Mouse (Mus musculus) kidney, postnatal 36 days (tissue): ENCODE data around the gene Tmem260.

ENCODE experiments used
- DNase-seq, 2 experiments: peaks; one replicate each; pipeline ENCODE4 v3.0.0; 2021 to 2022; ENCODE audit warnings: mixed read lengths in 2 of 2

The Tmem260 gene

DNA sequence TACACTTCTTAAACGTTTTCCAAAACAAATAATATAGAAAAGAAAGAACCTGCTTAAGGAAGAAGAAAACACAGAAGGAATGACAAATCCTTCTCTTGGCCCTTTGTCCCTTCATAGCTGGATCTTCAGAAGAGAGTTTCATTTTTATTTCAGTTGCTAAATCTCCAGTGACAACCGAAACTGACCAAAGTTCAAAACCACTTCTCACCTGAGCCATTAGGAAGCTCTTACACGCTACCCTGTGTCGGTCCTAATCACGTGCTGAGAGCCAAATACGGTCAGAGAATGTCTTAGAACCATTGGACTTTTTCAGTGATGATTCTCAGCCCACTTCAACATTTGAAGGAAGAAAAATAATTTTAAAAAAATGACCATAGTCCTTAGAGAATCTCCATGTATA, 36.8 kb downstream of the Tmem260 start:
- DNase-seq = no peak

DNA sequence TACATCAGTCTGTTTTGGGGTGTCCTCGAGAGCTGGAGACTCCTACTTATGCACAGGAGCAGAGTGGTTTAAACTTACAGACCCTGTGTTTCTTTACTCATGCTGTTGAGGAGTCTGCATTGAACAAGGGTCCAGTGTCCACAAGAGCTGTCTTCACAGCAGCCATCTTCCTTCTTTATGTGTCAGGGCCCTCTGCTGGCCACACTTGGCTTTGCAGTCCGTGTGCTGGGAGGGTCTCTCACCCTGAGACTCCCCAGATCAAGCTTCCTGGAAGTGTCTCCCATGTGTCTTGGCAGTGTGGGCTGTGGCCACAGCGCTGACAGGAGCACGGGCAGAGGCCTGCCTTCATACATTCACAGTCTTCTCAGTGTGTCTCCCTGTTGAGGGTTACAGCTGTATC, 48.0 kb downstream of the Tmem260 start:
- DNase-seq = peak; percentile 17 to 66

DNA sequence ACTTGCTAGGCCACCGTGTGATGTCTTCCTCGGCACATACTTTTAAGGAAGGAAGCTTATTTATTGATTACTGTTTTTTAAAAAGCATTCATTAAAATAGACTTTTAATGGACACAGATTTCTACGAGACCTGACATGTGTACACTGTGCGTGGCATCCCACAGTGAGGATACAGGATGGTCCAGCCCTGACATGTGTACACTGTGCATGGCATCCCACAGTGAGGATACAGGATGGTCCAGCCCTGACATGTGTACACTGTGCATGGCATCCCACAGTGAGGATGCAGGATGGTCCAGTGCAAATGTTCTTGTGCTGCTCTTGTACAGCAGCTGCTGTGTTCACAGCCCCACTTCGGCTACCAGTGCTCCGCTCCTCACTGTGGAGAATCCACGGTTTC, 56.6 kb downstream of the Tmem260 start:
- DNase-seq = no peak

DNA sequence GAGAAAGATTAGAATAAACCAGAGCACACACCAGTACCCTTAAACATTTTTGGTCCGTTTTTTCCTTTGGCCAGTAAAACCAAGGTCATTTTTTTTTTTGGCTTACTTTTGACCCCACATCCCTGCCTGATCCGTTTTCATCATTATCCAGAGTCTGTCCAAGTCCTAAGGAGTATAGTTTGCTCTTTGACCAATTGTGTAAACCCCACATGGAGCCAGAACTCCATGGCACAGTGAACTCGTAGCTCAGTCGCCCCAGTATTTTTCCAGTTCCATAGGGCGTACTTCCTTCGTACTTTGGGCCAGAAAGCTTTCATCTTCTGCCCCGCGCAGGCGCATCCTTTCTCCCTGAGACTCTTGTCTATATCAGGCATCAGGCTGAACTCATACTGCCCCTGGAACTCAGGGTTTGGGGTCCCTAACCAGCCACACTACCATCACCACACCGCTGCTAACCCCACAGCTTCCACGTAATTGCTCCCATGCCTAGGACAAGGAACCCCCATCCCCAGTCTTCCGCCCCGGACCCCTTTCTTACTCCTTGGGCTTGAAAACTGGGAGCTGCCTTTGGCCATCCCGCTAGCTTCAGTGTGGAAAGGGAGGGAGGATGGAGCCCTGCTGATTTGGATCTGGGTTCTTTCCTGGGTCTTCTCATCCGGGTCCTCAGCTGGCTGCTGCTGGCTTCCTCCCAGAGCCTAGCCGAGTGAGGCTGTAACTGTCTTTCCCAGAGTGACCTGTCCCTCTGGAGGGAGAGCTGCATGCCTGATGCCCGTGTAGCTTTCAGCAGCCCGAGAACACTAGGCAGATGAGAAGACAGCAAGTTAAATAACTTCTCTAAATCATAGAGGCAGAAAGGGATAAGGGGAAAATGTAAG, 58.0 kb downstream of the Tmem260 start:
- no peak for DNase-seq

DNA sequence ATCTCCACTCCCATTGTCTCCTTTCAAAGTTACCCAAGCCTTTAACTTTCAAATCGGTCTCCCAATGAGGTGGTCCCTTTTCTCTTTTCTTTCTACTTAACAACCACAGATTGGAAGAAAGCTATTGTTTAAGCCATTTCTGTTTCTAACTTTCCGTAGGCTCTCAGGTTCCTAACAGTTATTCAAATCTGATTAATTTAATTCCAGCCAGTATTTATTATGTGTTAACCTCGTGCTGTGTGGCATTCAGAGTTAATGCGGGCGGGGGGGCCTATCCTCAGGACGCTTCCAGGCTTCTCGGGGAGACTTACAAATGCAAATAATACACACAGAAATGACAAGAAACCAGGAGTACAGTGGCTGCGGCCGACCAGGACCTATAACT, 58.6 kb downstream of the Tmem260 start:
- DNase-seq = no peak

DNA sequence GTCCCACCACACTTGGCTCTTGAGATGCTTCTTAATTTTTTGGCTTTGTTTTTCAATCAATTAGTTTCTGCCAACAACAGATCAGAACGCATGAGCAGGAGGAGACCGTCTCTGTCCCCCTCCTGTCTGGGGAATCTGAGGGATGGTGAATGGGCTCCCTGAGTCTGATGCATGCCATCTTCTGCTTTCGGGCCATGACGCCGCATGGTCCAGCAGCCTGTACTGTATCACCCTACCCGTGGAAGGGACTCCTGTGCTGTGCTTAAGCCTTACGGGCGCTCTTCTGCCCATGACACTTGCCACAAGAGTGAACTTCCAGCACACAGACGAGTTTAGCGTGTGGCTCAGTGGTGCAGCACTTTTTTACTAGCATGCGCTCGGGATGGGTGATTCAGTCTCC, 59.7 kb downstream of the Tmem260 start:
- no peak for DNase-seq

DNA sequence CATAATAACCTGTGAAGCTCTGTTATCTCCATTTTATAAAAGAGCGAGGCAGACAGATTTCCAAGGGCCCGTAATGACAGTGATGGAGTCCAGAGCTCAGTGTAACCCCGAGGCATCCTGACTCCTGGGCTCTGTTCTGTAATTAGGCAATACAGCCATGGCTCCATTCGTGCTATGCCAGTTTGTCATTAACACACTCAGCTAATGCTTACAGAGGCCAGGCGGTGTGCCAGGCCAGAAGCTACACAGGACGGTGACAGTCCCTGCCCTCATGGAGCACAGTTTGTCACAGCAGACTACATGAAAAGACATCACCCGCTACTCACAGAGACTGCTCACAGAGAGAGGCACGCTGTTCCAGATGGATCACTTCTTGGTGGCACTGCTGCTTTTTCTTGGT, 61.5 kb downstream of the Tmem260 start:
- peak; percentile 45 to 61 for DNase-seq

DNA sequence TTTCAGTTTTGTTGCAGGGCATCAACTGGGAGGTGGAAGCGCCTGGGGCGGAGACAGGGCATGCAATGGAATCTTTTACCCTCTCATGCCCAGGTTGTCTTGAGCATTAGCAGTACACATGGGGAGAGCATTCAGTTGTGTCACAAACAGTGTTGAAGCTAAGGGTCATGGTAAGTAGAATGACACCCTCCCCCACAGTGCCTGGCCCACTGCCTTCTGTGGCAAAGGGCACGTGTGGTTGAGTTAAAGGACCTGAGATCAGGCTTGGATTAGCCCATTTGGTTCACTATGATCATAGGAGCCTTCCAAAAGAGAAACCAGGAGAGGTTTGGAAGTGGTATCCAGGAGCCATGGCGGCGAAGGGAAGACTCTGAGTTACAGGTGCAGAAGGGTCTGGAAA, 63.2 kb downstream of the Tmem260 start:
- DNase-seq = peak in 1 of 2 experiments; percentile 11

DNA sequence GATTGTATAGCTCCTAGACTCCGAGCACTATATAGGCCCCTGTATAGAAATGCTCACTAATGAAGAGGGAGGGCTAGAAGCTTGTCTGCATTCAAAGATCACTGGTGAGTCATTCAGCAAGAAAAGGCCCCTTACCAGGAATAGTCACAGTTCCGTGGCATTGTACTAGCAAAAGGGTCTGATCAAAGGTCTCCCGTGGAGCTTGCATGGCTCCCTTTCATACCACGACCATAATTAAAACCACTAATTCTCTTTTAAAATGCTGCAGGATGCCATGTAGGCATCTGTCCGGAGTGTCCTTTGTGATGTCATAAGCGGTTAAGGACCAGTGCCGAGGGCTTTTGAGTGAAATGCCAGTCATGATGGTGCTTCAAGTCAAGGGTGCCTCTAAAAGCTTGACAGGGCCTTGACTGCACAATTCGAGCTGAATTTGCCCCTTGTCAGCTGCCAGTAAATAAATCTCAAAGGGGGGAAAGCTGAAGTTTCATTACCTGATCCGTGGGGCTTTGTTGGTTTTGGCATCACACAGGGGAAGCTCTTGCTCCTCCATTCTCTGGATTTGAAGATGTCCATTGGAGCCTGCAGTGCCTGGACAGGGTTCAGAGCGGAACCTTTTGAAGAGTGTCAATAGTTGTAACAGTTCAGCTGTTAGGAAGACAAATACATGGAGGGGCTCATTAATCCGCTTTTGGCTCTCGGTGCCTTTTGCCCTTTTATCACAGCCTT, 67.3 kb downstream of the Tmem260 start:
- DNase-seq = no peak

DNA sequence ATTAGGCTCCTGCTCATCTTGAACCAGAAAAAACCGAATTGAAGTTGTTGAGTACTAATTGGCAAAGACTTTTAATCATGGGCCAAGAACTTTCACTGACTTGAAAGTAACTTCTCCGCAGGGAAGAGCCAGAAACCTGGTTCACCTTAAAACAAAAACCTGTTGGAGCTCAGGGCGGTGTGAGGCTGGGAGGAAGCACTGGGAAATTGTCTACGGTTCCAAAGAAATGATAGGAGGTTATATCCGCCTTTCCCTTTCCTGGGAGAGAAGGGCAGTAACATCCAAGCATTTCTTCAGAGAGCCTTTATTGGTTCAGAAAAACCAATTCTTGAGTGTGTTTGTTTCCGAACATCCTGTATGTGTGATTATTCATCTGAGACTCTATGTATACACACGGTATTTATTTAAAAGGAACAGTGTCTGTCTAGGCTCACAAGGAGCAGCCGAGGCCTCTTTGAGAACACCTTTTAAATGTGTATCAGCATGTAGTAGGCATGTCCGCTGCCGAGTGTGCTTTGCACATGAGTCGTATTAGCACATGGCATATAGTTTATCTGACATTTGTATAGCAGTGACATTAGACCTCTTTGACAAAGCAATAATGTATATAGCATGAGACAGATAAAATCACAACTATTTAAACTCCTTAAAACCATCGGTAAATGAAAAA, 68.0 kb downstream of the Tmem260 start:
- DNase-seq = no peak

DNA sequence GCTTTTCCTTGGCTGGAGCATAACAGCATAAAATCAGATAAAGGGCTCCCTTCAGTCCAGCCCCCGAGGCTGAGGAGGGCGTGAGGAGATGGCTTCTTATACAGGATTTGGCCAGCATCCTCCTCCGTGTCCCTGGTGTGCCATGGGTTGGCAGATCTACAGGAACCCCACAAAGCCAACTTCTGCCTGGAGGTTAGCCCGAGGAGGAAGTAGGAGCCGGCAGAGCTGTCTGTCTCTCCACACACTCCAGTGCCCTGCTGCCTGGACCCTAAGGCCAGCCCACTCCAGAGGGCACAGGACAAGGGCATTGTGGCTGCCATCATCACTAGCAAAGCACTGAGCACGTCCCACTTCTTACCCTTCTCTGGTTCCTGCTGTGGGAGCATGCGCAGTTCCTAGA, 68.7 kb downstream of the Tmem260 start:
- DNase-seq = no peak

DNA sequence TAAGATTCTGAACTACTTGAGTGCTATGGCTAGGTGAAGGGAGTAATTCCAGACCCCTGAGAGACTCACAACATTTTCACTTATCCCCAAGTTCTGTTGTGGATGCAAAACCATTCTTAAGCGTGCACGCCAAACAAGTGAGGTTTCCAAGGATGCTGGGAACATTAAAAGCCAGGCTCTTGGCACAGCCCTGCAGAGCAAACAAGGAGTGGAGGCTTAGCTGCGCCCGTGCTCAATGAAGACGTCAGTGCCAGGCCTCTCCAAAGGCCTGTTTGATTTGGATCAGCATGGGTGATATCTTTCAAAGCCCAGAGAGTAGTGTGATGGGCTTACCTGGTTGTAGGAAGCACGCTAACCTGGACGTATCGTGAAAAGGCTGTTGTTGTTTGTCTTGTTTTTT, 69.6 kb downstream of the Tmem260 start:
- no peak for DNase-seq

DNA sequence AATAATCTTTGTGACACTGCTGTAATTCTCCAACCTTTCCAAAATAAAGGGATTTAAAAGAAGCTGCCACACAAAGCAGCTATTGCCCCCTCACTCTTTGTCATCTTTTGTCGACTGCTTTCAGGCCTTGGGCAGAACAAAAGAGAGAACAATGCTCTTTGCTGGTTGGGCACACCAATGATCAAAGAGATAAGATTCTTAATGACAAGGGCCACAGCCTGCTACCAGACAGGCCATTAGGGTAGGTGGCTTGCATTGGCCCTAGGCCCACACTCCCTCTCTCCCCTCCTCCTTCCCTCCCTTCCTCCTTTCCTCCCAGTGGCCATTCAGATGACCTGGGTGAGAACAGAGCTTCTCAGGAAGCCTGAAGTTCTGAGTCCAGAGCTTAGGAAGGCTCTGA, 77.4 kb downstream of the Tmem260 start:
- no peak for DNase-seq

DNA sequence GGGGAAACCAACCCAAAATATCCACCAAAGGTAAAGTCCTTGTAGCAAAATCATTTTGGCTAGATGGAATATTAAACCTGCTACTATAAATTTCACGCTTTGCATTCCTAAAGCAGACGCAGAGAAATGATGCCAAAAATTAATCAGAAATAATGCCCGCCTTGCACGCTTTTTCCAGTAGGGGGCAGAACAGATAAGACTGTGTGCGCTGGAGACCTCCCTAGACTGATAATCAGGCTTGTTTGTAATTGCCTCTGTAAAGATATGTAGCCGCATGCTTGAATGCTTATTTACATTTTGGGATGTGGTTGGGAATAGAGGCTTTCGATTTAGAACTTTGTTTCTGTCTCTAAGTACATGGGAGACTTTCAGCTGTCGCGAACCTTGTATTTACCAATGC, 78.2 kb downstream of the Tmem260 start:
- DNase-seq = peak in 1 of 2 experiments; percentile 41

DNA sequence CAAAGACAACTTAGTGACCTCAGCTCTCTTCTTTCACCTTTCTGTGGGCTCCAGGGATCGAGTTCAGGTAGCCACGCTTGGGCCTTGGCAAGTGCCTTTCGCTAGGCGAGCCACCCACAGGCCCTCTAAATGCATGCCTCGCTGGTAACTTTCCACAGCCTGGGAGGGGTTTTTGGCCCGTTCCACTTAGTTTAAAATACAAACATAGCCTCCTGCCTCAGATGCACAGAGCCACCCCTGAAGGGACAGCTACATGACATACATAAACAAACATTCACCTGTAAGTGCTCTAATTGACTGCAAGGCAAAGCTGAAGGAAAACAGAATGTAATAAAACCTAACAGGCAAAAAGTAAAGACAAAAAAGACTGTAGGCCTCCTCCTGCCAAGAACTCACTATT, 79.1 kb downstream of the Tmem260 start:
- no peak for DNase-seq

DNA sequence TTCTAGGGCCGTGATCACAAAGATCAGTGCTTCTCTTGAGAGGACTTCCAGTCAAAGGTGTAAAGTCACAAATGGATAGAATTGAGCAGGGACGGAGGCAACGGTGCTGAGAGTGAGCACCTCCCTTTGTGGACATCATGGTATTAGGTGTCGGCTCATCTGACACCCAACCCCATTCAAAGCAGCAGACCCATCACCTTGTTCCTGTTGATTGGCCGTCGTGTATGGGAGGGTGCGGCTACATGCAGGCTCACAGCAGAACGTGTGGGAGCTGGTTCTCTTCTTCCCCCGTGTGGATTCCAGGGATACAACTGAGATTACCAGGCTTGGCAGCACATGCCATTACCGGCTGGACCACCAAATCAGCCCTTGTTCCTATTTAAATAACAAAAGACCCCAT, 84.7 kb downstream of the Tmem260 start:
- no peak for DNase-seq

DNA sequence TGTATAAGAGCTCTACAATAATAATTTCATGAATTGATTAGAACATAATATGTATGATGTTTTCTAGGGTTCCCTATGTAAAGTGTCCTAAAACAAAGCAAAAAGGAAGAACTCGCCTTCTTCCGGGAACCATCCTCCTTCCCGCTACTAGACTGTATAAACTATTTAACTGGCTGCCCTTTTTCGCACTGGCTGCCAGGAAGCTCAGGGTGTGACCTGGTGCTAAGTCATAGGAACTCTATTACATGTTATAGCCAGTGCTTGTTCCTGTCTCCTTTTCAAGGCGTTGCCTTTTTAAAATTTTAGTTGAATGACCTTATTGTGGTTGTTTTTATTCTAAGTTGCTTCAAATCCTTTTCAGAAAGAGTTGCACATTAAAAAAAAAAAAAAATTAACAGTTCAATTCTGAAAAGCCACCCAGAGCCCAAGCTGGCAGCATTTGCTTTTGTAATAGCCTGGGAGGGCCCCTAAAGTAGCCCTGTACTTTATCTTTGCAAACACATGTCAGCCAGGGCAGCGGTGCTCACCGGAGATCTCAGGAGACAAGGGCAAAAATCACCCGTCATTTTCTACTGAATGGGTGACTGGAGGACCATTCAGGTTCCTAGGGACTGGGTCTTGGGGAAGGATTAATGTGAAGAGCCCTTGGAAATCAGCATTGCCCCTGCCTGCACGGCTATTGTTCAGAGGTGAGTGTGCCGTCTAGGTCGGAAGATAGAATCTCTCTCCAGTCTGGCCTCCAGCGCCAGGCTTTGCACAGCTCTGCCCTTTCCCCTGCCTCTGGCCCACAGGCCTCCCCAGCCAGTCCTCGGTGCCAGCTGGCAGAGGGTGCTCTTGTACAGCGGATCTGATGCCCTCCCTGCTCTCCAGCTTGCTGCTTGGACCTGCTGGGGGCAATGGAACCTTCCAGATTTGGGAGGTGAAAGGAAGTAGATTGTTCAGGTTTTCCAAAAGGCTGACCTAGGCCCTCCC, 92.2 kb downstream of the Tmem260 start:
- peak in 1 of 2 experiments; percentile 23 for DNase-seq

DNA sequence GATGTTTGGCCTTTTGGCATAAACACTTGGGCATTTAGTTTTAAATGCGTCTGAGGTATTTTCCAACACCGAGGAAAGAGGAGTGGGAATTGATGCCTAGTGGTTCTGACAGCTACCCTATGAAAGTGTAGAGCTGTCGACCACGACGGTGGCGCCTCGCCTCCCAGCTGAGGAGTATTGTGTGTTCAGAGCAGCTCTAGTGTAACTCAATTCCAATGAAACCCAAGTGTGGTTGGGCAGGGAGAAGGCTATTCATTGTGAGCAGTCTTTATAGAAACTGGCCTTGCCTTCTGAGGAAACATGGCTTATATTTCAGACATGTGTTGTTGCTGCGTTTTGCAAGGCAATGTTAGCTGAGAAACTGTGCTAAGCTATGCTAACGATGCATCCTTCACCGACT, 99.2 kb downstream of the Tmem260 start:
- DNase-seq = no peak

DNA sequence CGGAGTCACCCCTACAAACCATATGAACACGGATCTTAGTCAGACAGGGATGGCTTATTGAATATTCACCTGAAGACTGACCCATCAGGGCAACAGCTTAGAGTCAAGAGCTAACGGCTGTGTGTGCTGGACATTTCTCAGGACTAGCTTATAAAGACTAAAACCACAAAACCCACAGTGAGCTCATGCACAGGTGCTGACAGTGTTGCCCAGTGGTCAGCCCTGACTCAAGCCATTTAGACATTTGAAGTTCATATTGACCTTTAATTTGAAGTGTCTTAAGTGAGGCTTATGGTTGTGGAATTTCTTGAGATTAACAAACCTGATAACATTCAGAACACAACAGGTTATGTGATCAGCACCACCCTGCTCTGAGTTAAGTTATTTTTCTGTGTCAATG, 100.1 kb downstream of the Tmem260 start:
- DNase-seq = no peak

DNA sequence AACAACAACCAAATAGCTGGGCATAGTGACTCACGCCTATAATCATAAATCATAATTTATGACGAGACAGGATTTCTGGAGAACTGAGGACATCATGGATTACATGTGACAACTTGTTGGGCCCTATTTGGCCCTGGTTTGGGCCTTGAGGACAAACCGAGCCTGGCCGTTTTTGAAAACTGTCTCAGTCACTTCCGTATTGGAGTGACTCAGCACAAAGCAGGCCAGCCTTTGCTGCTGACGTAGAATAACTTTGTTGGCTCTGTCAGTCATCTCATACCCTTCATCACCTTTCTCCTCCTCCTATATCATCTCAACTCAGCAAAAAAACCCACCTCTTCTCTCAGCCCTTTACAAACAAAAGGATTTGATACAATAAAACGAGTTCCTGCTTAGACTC, 103.8 kb downstream of the Tmem260 start:
- DNase-seq = no peak

DNA sequence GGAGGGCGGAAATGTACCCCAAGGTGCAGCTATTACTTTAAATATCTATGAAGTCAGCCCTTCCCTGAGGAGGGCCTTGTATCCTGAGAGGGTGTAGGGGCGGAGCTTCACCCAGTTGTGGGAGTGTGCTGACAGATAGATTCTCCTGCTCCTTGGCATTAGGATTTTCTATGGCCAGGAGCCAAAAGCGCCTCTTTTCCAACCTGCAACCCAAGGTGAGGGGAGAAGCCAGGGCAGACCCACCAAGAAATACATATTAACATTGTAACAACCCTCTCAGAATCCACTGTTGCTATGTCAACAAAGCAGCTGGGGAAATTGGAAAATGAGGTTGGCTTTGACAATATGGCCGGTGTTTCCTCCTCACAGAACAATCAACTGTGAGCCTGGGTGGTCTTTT, 107.3 kb downstream of the Tmem260 start:
- DNase-seq = no peak

DNA sequence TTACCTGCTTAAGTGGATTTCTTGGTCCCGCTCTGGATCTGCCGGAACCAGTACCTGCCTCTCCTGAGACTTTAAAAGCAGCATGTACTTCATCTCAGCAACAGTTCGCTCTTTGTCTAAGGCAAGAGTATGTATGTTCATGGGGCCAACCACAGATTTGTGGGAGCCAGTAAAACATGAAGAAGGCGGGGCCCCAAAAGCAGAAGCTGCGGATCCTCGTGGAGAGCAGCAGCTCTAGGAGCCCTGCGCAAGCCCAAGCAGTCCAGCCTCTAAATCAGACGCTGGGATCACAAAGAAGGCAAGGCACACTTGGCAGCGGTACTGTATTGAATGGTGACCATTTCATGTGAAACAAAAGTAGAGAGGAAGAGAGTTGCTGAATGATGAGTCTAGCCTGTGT, 107.8 kb downstream of the Tmem260 start:
- no peak for DNase-seq

DNA sequence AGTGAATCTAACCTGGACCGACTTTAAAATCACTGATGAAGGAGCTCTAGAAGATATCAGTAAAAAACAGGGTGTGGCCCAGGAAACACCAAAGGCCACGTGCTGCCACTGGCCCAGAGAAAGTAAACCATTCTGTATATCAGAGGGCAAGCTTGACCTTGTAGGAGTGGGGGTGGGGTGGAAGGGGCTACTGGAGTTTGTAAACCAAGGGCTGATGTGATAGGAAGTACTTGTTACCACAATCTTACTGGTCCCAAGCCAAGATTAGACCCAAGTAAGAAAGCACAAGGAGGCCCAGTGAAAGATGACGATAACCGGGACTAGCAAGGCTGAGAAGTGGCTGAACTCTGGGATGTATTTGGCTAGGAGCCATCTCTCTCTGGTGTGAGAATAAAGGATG, 113.1 kb downstream of the Tmem260 start:
- no peak for DNase-seq
